Mouse (Mus musculus): ENCODE results near the gene Dnlz. TPM values are rescaled to one million over a fixed set of nuclear protein-coding genes. Genes with fewer than 3 reads are reported as not detected.

Dnlz gene
- total and polyA plus RNA-seq, 3 experiments = 21.8 to 27.7 TPM; not detected in 1

GRCm38 (mm10) chr2:26341510-26341981, 10.4 kb downstream of the Dnlz start:
- no peaks in the 10 kb centered on the region for H3K27me3 ChIP-seq (ENCODE audit: control insufficient read depth in 1 of 2, insufficient read depth in 2 of 2, low read length in 2 of 2)
- H3K9ac ChIP-seq (ENCODE audit: control insufficient read depth, low read depth, low read length, poor library complexity, severe bottlenecking) = no peak overlapping the region
- H3K4me3 ChIP-seq (ENCODE audit: control insufficient read depth in 1 of 2, insufficient read depth in 1 of 2, low read depth in 2 of 2, low read length in 2 of 2) = no peak overlapping the region
- H3K27ac ChIP-seq (ENCODE audit: control insufficient read depth, low read depth, low read length) = no peak overlapping the region
- peaks cover 0 to 12% of the 10 kb centered on the region in 2 experiments; a peak in 2 of 4 replicates for H3K4me1 ChIP-seq (ENCODE audit: control insufficient read depth in 1 of 2, insufficient read depth in 2 of 2, low read length in 2 of 2)
- DNase-seq (ENCODE audit: low read depth, low spot score) = no peak
- no peaks in the 10 kb centered on the region for H3K9me3 ChIP-seq (replicated peaks; ENCODE audit: insufficient read depth, low read length)
- no peaks in the 10 kb centered on the region for H3K36me3 ChIP-seq (ENCODE audit: control insufficient read depth in 1 of 2, insufficient read depth in 2 of 2, low read length in 2 of 2)
- H3K79me2 ChIP-seq (ENCODE audit: control insufficient read depth, insufficient read depth, low read length, poor library complexity) = no peaks in the 10 kb centered on the region
- TF ChIP-seq CHD1 (IDR thresholded peaks at IDR 0.05; ENCODE audit: low read depth, low read length) (no peak), EP300 (IDR thresholded peaks at IDR 0.05; ENCODE audit: low read depth in 1 of 2, low read length in 2 of 2) (no peak), RCOR1 (IDR thresholded peaks at IDR 0.05; ENCODE audit: low read depth, low read length) (no peak), MXI1 (IDR thresholded peaks at IDR 0.05; ENCODE audit: low read depth, low read length) (no peak), POLR2A (IDR thresholded peaks at IDR 0.05; ENCODE audit: control insufficient read depth in 1 of 2, insufficient read depth in 1 of 2, low read depth in 1 of 2, low read length in 2 of 2, poor library complexity in 1 of 2) (no peak), POLR2AphosphoS2 (IDR thresholded peaks at IDR 0.05; ENCODE audit: low read length) (no peak), RAD21 (IDR thresholded peaks at IDR 0.05; ENCODE audit: low read depth, low read length) (no peak), GATA1 (IDR thresholded peaks at IDR 0.05; ENCODE audit: low read depth, low read length) (no peak), ZC3H11A (IDR thresholded peaks at IDR 0.05; ENCODE audit: low read depth, low read length) (no peak), MAZ (IDR thresholded peaks at IDR 0.05; ENCODE audit: low read depth, low read length) (no peak), NRF1 (IDR thresholded peaks at IDR 0.05; ENCODE audit: insufficient read depth, low read depth, low read length, poor library complexity, severe bottlenecking) (no peak), ZMIZ1 (IDR thresholded peaks at IDR 0.05; ENCODE audit: low read depth, low read length) (no peak)

- H3K36me3 ChIP-seq (ENCODE audit: control insufficient read depth in 1 of 2, insufficient read depth in 2 of 2, low read length in 2 of 2) = no peaks in the 10 kb centered on the region
- H3K9me3 ChIP-seq (replicated peaks; ENCODE audit: insufficient read depth, low read length) = no peaks in the 10 kb centered on the region
- no peak for TF ChIP-seq GABPA (IDR thresholded peaks at IDR 0.05; ENCODE audit: low read depth, low read length)
- TF ChIP-seq TAL1 (IDR thresholded peaks at IDR 0.05; ENCODE audit: low read length) = no peak
- no peak for TF ChIP-seq TBP (IDR thresholded peaks at IDR 0.05; ENCODE audit: low read depth, low read length)
- TF ChIP-seq HCFC1 (IDR thresholded peaks at IDR 0.05; ENCODE audit: low read depth, low read length) = no peak
- TF ChIP-seq NELFE (IDR thresholded peaks at IDR 0.05; ENCODE audit: low read depth, low read length) = no peak
- TF ChIP-seq NRF1 (IDR thresholded peaks at IDR 0.05; ENCODE audit: insufficient read depth, low read depth, low read length, poor library complexity, severe bottlenecking) = no peak
- TF ChIP-seq USF2 (IDR thresholded peaks at IDR 0.05; ENCODE audit: borderline replicate concordance in 1 of 2, insufficient read depth in 1 of 2, low read depth in 1 of 2, low read length in 2 of 2) = no peak
- TF ChIP-seq POLR2AphosphoS5 (IDR thresholded peaks at IDR 0.05; ENCODE audit: borderline replicate concordance, low read depth, low read length) = no peak
- H3K4me1 ChIP-seq (ENCODE audit: control insufficient read depth in 1 of 2, insufficient read depth in 2 of 2, low read length in 2 of 2) = peaks cover 0 to 12% of the 10 kb centered on the region in 2 experiments; a peak in 2 of 4 replicates
- DNase-seq (ENCODE audit: low read depth, low spot score) = no peak
- H3K79me2 ChIP-seq (ENCODE audit: control insufficient read depth, insufficient read depth, low read length, poor library complexity) = no peaks in the 10 kb centered on the region
- H3K27ac ChIP-seq (ENCODE audit: control insufficient read depth, low read depth, low read length) = no peak overlapping the region
- no peak overlapping the region for H3K4me3 ChIP-seq (ENCODE audit: control insufficient read depth in 1 of 2, insufficient read depth in 1 of 2, low read depth in 2 of 2, low read length in 2 of 2)
- no peak overlapping the region for H3K9ac ChIP-seq (ENCODE audit: control insufficient read depth, low read depth, low read length, poor library complexity, severe bottlenecking)
- H3K27me3 ChIP-seq (ENCODE audit: control insufficient read depth in 1 of 2, insufficient read depth in 2 of 2, low read length in 2 of 2) = no peaks in the 10 kb centered on the region
Measured at GRCm38 (mm10) chr2:26339204-26339551, 12.7 kb downstream of the Dnlz start.
